Mouse (Mus musculus) embryonic facial prominence, embryonic 11.5 days (tissue): ENCODE results near the gene Mdfi. TPM values are rescaled to one million over a fixed set of nuclear protein-coding genes. Genes with fewer than 3 reads are reported as not detected.
A peak's percentile ranks its signal among the peaks of the same experiment; 100 is the strongest.

Experiments used
- ATAC-seq: fragments of 200-750 bp; cut with Nextera tagmentation; replicated peaks from 2 replicates; pipeline ENCODE4 v1.8.0; 2017; ENCODE audit warnings: low read depth; ENCODE audit not compliant: insufficient number of reproducible peaks, low FRiP score, low TSS enrichment
- DNase-seq: peaks from one replicate; pipeline ENCODE4 v3.0.0-alpha.2; 2015; ENCODE audit warnings: low spot score
- H3K27ac ChIP-seq: fragments of 300-500 bp; sonication (generic); replicated peaks from 2 replicates; pipeline ENCODE4 v1.5.1; 2014; ENCODE audit warnings: mild to moderate bottlenecking, low read depth, low read length, control low read depth
- H3K27me3 ChIP-seq: fragments of 300-500 bp; sonication (generic); 2 replicates; pipeline ENCODE4 v1.6.1; 2014; ENCODE audit warnings: mild to moderate bottlenecking, low read length, moderate library complexity, mixed read lengths; ENCODE audit not compliant: control insufficient read depth, insufficient read depth
- H3K36me3 ChIP-seq: fragments of 300-500 bp; sonication (generic); replicated peaks from 2 replicates; pipeline ENCODE4 v1.6.1; 2014; ENCODE audit warnings: low read depth, mild to moderate bottlenecking, low read length, moderate library complexity, mixed read lengths; ENCODE audit not compliant: control insufficient read depth, insufficient read depth
- H3K4me1 ChIP-seq: fragments of 300-500 bp; sonication (generic); 2 replicates; pipeline ENCODE4 v1.6.1; 2014; ENCODE audit warnings: low read length, mixed read lengths; ENCODE audit not compliant: control insufficient read depth, insufficient read depth
- H3K4me2 ChIP-seq: fragments of 300-500 bp; sonication (generic); 2 replicates; pipeline ENCODE4 v1.6.1; 2014; ENCODE audit warnings: low read depth, mild to moderate bottlenecking, control low read depth, low read length, moderate library complexity
- H3K4me3 ChIP-seq: fragments of 300-500 bp; sonication (generic); 2 replicates; pipeline ENCODE4 v1.5.1; 2014; ENCODE audit warnings: low read depth, low read length, control low read depth
- H3K9ac ChIP-seq: fragments of 300-500 bp; sonication (generic); replicated peaks from 2 replicates; pipeline ENCODE4 v1.6.1; 2014; ENCODE audit warnings: mild to moderate bottlenecking, control low read depth, low read length
- H3K9me3 ChIP-seq: fragments of 300-500 bp; sonication (generic); replicated peaks from 2 replicates; pipeline ENCODE4 v1.6.1; 2016; ENCODE audit warnings: mild to moderate bottlenecking, low read length, inconsistent platforms, mixed read lengths; ENCODE audit not compliant: control insufficient read depth
- WGBS: fragments of 180-500 bp; shearing (Covaris S2); extraction: QIAGEN DNeasy Blood & Tissue Kit; methylation state at CpG from one replicate; pipeline ENCODE4 v1.1.7; 2014; 5-methylcytosine and 5-hydroxymethylcytosine counted together
- polyA plus RNA-seq: library from polyadenylated mRNA; unstranded; fragments of >200 nt; fragmentation: Nextera tagmentation; extraction: Ambion mirVana; gene quantifications from 2 replicates; pipeline ENCODE4 v1.2.1, GENCODE M21; 2014

Mdfi gene
- polyA plus RNA-seq, 1 experiment from 2014 or later: 75.2 TPM

DNA sequence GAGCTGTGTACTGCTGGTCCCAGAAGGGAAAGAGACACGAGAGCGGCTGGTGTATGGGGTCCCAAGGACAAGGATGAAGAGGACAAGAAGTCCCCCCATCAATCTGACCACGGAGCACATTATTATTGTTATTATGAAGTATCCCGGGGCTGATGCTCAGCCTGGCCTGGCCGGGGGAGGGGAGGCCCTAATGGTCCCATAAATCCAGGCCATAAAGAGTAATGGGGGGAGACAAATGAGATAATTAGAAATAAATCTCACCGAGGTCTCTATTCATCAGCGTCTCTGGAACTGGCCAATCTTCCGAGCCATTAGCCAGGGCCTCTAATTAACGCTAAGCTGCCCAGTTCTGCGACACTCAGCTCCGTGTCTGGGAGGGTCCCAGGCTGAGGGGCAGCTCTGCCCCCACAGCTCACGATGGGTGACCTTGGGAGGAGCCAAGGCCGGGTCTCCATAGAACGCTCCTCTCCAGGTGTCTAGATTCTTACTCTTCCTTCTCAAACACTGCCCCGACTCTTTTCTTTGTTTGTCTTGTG, 23.2 kb downstream of the Mdfi start:
- H3K9ac ChIP-seq: no peak overlapping the region
- no peaks in the 10 kb centered on the region for H3K9me3 ChIP-seq
- no peak overlapping the region for H3K27ac ChIP-seq
- H3K36me3 ChIP-seq: peaks cover 4% of the 10 kb centered on the region
- H3K4me1 ChIP-seq: peaks cover 14% of the 10 kb centered on the region
- ATAC-seq: no peak
- no peak overlapping the region for H3K4me3 ChIP-seq
- no peak overlapping the region for H3K4me2 ChIP-seq
- 64% methylated on average over 15 of the region's 15 CpGs for whole genome bisulfite sequencing
- DNase-seq: no peak
- H3K27me3 ChIP-seq: no peaks in the 10 kb centered on the region

DNA sequence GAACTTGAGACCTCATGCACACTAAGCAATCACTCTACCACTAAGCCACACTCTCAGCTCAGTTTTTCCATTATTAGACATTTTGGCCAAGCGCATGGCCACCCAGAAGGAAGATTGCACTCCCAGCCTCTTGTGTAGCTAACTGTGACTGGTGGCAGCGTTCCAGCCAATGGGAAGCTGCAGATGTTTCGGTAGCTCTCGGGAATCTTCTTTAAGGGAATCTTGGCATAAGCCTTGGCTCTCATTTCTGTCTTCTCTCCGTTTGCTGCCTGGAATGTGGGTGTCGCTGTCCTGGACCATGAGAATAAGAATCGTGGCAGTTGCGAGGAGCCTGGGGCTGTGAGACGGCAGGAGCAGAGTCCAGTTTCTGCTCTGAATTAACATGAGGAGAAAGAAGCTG, 28.3 kb downstream of the Mdfi start:
- no peak overlapping the region for H3K9ac ChIP-seq
- no peaks in the 10 kb centered on the region for H3K27me3 ChIP-seq
- H3K36me3 ChIP-seq: no peaks in the 10 kb centered on the region
- no peak overlapping the region for H3K4me2 ChIP-seq
- no peak overlapping the region for H3K27ac ChIP-seq
- no peaks in the 10 kb centered on the region for H3K9me3 ChIP-seq
- H3K4me1 ChIP-seq: peaks cover 2% of the 10 kb centered on the region; the same call in 1 of the 2 replicates
- no peak for ATAC-seq
- DNase-seq: no peak
- WGBS: 46% methylated on average over 9 of the region's 9 CpGs
- no peak overlapping the region for H3K4me3 ChIP-seq

DNA sequence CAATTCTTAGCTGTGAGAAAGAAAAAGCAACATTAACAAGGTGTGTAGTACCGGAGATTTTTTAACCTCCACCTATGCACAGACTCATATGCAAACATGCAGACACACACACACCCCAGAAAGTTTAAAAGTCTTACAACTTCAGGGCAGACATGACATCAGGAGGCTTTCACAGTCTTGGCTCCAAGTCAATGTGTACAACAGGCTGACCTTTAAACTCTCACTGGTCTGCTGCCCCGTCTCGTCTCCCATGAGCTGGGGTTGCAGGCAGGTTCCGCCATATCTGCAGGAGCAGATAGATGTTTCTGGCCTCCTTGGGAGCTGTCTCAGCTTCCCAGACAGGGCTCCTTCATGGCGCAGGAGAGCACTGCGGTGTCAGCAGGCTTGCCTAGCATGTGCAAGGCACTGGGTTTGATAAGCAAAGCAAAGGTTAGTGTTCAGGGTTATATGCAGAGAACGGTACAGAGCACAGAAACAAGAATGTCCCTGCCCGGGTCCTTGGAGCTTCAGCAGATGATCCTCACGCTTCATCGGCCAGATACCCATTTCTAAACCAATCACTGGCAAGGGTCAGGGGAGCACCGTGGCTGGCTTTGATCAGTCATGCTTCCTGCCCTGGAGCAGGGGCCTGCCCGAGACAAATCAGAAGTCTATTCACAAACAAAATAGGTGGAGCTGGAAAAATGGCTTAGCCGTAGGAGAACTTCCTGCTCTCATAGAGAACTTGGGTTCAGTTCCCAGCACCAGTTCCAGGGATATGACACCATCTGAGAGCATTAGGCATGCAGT, 29.2 kb downstream of the Mdfi start:
- Histone ChIP-seq H3K9ac (peak overlapping the region; percentile 9; the same call in 1 of the 2 replicates), H3K4me1 (peaks cover 2% of the 10 kb centered on the region; the same call in 1 of the 2 replicates), H3K4me2 (no peak overlapping the region), H3K4me3 (no peak overlapping the region), H3K9me3 (no peaks in the 10 kb centered on the region), H3K27me3 (no peaks in the 10 kb centered on the region), H3K36me3 (no peaks in the 10 kb centered on the region), H3K27ac (0 out of 2 replicates have a peak overlapping the region, but pooled peaks have one; percentile 8)
- 33% methylated on average over 13 of the region's 13 CpGs for WGBS
- no peak for ATAC-seq
- DNase-seq: peak; percentile 42

DNA sequence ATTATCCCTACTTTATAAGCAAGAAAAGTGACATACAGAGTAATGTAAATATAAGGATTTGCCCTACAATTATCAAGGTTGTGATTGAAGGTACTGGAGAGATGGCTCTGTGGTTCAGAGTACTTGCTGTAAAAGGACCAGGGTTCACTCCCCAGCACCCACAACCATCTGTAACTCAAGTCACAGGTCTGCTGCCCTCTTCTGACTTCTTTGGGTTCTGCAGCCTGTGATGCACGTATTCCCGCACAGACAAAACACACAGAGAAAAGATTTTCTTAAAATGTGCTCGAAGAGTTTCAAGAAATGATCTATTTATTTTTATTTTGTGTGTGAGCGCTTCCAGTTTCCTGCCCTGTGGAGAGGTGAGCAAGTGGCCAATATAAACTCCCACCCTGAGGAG, 30.8 kb downstream of the Mdfi start:
- ATAC-seq (no peak), DNase-seq (no peak)
- Histone ChIP-seq H3K4me1 (0 out of 2 replicates have a peak, but pooled peaks cover 2% of the 10 kb centered on the region), H3K27ac (no peak overlapping the region), H3K4me2 (no peak overlapping the region), H3K9me3 (no peaks in the 10 kb centered on the region), H3K27me3 (no peaks in the 10 kb centered on the region), H3K36me3 (no peaks in the 10 kb centered on the region), H3K4me3 (no peak overlapping the region), H3K9ac (no peak overlapping the region)
- WGBS: 91% methylated on average over 4 of the region's 4 CpGs

DNA sequence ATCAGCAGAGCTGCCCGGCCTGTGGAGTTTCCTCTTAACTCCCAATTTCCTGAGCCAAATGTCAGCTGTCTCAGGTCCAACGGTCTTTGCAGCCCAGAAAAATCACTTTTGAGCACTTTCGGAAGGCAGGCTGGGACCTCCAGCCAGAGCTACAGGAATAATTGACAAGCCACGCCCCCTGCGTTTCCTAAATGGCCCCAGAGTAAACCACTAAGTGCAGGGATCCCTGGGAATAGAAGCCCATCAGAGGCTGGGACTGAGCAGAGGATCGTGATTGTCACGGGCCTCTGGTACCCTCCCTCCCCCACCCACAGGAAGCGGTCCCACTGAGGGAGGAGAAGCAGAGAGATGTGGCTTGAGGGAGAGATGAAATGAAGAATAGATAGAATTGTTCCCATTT, 31.7 kb downstream of the Mdfi start:
- Histone ChIP-seq H3K4me3 (no peak overlapping the region), H3K9me3 (no peaks in the 10 kb centered on the region), H3K27ac (peak overlapping the region; percentile 28; the same call in 1 of the 2 replicates), H3K27me3 (no peaks in the 10 kb centered on the region), H3K4me1 (0 out of 2 replicates have a peak, but pooled peaks cover 2% of the 10 kb centered on the region), H3K4me2 (no peak overlapping the region), H3K36me3 (no peaks in the 10 kb centered on the region), H3K9ac (no peak overlapping the region)
- ATAC-seq: peak; percentile 49; the same call in 1 of the 2 replicates
- peak; percentile 74 for DNase-seq
- 9% methylated on average over 8 of the region's 8 CpGs for WGBS

DNA sequence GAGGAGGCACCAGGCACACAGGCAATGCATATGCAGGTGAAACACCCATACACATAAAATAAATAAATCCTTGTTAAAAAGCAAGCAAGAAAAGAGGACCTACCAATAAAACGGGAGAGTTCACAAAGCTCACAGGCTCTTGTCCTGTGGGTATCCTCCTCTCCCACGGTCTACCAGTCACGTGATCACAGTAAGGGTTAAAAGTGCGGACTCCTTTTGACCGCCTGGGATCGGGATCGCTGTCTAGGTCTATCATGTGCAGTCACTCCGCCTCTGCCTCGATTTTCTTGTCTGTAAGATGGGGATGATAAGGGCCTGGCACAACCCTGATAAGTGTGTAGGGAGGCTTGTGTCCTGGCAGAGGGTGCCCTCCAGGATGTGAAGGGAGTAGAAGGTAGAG, 37.1 kb downstream of the Mdfi start:
- DNase-seq (no peak), ATAC-seq (no peak)
- WGBS: 76% methylated on average over 9 of the region's 9 CpGs
- no peak overlapping the region for H3K9ac ChIP-seq
- peaks cover 6% of the 10 kb centered on the region for H3K4me1 ChIP-seq
- H3K27me3 ChIP-seq: no peaks in the 10 kb centered on the region
- H3K4me2 ChIP-seq: no peak overlapping the region
- no peaks in the 10 kb centered on the region for H3K36me3 ChIP-seq
- H3K9me3 ChIP-seq: no peaks in the 10 kb centered on the region
- no peak overlapping the region for H3K4me3 ChIP-seq
- peak overlapping the region; percentile 20; the same call in 1 of the 2 replicates for H3K27ac ChIP-seq

DNA sequence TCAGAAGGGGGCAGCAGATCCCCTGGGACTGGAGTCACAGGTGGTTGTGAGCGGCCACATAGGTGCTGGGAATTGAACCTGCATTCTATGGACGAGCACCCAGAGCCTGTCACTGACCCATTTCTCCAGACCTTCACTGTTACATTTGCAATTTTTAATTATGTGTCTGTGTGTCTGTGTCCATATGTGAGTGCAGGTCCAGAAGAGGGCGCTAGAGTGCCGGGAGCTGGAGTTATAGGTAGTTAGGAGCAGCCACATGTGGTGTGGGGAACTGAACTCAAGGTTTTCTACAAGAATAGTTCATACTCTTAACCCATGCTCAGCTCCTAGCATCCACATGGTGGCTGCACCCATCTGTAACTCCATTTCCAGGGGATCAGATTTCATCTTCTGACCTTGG, 37.5 kb downstream of the Mdfi start:
- H3K4me3 ChIP-seq: no peak overlapping the region
- H3K27ac ChIP-seq: no peak overlapping the region
- DNase-seq (no peak), ATAC-seq (no peak)
- H3K27me3 ChIP-seq: no peaks in the 10 kb centered on the region
- H3K36me3 ChIP-seq: no peaks in the 10 kb centered on the region
- H3K9me3 ChIP-seq: no peaks in the 10 kb centered on the region
- no peak overlapping the region for H3K4me2 ChIP-seq
- 70% methylated on average over 4 of the region's 4 CpGs for WGBS
- peaks cover 6% of the 10 kb centered on the region for H3K4me1 ChIP-seq
- no peak overlapping the region for H3K9ac ChIP-seq

DNA sequence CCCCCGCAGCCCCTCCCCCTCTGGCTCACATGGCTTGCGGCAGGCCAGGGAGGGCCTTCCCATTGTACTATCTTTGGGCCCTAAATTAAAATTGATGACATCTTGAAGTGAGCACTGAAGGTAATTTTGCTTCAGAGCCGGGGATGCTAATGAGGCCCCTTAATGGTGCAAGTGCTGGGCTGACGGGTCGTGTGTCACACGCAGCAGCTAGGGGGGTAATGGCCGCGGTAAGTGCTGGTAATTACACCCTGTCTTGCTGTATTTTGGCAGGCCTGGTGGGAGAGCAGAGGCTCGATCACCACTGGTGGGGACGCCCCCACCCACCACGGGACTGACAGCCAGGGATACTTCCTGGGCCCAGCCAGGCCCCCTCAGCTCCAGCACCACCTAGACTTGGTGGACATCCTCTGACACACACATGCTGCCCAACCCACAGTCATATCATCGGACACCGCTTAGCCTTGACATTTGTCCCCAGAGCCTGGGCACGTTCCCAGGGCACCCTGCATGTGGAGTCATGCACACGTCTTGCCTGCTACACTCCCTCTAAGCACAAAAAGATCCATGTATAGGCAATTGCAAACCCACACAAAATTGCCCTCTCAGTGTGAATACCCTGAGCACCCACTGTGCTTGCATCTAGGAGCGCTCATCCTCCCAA, 38.2 kb downstream of the Mdfi start:
- no peak overlapping the region for H3K4me3 ChIP-seq
- WGBS: 47% methylated on average over 16 of the region's 16 CpGs
- ATAC-seq (no peak), DNase-seq (no peak)
- no peaks in the 10 kb centered on the region for H3K9me3 ChIP-seq
- H3K4me2 ChIP-seq: no peak overlapping the region
- H3K27ac ChIP-seq: no peak overlapping the region
- H3K27me3 ChIP-seq: no peaks in the 10 kb centered on the region
- no peak overlapping the region for H3K9ac ChIP-seq
- peaks cover 6% of the 10 kb centered on the region for H3K4me1 ChIP-seq
- no peaks in the 10 kb centered on the region for H3K36me3 ChIP-seq
